Mouse (Mus musculus) spleen, postnatal 4 days (tissue): ENCODE results near the gene Vps13d.

Experiments
- DNase-seq, 2 experiments: peaks; one replicate each; pipeline ENCODE4 v3.0.0; 2022; ENCODE audit warnings: low spot score in 2 of 2

The Vps13d gene

DNA sequence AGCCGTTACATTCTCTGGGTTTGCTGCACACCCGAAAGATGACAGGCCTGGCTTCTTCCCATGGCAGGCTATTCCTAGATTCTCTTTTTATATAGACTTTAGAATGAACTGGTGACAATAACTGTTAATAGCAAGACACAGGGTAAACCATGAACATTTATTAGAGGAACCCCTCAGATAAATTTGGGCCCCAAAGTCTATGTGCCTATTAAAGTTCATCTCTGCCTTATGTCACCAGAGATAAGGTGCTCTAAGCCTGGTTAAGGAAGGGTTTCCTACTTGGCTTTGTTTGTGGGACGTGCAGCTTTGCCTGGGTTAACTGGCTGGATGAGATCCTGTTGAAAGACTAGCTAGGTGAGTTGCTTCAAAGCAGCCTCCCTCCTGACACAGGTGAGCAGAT lies 159.4 kb downstream of the Vps13d start:
- DNase-seq = no peak

DNA sequence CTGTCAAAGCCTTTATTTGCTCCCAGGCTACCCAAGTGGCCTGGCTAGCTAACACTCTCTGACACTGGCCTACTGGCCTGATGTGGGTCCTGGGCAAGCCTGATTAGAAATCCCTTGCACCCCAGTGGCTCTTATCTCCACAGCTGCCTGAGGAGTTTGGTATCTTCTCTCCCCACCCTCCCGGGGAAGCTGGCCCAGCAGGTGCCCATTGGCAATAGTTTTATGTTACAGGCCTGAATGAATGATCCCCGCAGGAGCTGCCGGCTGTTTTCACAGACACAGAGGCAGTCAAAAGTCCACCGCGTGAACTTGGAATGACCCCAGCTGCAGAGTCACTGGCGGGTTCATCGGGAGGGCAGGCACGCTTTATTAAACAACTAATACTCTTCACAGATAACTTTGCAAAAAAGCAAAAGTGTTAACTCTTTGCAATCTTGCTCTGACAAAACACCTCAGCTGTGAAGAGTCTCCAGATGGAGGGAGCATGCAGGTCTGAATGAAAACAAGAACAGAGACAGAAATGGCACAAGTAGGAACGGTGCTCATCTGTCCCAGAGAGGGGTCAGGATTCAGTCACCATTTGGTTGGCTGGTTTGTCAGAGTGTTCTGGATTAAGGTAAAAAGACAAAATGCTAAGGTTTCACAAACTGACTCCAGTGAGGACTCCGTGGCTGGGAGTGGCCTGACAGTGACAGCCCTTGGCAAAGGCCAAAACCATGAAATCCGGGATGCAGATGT lies 160.1 kb downstream of the Vps13d start:
- DNase-seq = peak; percentile 77 to 79

DNA sequence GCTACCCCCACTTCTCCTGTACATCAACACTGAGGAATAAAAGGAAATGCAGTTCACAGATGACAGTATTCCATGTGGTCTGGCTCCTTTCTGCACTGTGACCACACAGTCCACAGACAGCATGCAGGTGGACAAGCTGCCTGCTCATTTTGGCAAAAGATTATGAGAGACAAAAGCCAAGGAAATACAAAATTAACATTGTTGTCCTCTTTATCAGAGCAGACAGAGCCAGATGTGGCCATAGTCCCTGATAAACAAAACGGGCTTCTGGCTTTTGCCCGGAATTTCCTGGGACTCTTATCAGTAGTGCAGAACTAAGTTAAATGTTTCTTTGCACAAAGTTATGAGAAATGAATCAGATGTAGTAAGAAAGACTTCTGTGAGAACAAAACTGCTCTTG lies 161.4 kb downstream of the Vps13d start:
- DNase-seq = no peak

- no peak for DNase-seq
Measured at GRCm38 (mm10) chr4:145032637-145033036, 162.2 kb downstream of the Vps13d start.

GRCm38 (mm10) chr4:145031510-145031909 lies 163.3 kb downstream of the Vps13d start:
- DNase-seq = no peak

GRCm38 (mm10) chr4:145026449-145026851 lies 168.4 kb downstream of the Vps13d start:
- DNase-seq = no peak

DNA sequence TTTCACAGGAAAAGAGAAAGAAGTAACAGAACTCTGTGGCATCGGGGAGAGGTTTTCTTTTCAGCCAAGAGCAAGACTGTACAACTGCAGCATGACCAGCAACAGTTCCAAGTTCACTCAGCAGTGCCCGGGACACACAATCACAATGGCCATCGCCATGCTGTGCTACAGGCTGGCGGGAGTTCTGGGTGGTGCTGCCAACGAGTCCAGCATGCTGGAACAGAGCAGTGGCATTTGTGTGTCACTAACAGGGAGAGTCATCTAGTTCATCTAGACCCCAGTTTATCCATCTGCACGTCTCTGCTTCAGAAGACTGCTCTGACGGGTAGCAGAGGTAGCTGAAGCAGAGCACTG lies 169.4 kb downstream of the Vps13d start:
- DNase-seq = no peak

DNA sequence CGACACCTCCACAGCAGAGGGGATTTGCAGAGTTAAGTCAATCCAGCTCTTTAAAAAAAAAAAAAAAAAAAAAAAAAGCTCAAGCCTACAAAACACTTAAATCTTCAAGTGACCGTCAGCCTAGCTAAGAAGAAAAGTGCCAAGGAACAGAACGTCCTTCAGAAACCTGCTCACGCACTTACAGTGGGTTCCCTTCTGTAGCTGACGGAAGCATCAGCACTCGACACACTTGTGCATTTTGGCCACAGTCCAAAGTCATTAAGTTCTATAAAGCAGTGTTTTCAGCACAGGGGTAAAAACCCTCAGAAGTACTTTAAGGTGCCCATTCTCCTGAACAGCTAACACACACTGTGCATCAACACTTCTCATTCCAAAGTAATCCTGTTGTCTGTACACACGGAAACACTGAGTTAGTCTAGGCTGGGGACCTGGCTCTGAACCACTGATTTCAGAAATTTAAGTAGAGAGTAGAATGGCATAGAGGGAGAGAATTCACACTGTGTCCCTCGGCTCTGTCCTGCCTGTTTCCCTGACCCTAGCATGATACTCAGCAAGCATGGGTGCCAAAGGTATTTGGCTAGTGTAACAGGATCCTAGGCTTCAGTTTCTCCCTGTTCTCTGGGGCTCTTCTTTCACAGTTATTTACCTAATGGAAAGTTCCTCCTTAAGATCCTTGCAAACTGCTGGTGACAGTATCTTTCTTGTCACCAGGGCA lies 170.0 kb downstream of the Vps13d start:
- no peak for DNase-seq

DNA sequence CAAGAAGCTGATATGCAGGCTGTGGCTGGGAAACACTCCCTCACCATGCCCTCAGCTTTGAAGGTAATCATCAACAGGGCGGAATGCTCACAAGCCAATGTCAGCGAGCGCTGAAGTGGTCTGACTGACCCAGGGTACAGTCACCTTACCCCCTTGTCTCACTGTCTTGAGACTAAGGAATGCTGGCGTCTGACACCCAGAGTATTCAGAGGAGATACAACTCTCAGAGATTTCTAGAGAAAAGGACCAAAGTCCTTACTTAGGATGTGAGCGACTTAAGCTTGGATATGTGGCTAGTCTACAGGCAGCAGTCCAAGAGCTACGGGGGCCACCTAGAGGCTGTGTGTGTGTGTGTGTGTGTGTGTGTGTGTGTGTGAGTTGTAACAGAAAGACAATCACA lies 170.9 kb downstream of the Vps13d start:
- no peak for DNase-seq

- DNase-seq = no peak
Measured at GRCm38 (mm10) chr4:145022815-145023214, 172.0 kb downstream of the Vps13d start.

- no peak for DNase-seq
Measured at GRCm38 (mm10) chr4:145022211-145022610, 172.6 kb downstream of the Vps13d start.

DNA sequence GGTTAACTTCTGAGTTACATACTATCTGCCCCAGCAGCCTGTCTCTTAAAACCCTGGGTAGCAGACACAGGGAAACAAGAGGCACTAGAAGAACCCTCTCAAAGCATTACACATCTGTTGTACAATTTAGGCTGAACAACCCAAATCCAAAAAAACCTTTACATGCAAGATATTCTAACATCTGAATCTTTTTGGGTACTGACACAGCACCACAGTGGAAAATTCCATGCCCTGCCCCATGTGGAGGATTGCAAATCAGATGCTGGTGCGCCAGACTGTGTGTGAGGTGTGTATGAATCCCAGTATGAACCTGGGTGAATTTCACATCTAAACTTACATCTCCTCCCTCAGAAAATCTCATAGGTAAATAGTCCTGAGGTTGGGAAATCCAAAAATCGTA lies 174.4 kb downstream of the Vps13d start:
- no peak for DNase-seq

GRCm38 (mm10) chr4:145019121-145019714 lies 175.6 kb downstream of the Vps13d start:
- no peak for DNase-seq

DNA sequence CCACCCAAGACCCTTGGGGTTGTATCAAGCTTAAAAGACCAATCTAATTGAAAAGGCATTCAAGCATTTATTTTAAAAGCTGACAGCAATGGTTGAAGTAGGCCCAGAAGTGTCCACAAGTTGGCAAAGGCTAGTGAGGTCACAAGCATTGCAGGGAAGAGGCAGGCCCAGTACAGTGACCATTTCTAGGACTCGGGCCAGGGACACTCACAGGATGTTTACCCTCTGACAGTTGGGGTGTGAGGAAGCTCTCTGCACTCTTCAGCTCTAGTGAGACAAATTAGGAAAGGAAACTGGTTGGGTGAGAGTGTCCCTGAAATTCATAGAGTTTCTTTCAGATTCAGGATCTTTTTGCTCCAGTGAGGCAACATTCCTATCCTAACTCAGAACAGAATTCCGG lies 177.1 kb downstream of the Vps13d start:
- DNase-seq = no peak

DNA sequence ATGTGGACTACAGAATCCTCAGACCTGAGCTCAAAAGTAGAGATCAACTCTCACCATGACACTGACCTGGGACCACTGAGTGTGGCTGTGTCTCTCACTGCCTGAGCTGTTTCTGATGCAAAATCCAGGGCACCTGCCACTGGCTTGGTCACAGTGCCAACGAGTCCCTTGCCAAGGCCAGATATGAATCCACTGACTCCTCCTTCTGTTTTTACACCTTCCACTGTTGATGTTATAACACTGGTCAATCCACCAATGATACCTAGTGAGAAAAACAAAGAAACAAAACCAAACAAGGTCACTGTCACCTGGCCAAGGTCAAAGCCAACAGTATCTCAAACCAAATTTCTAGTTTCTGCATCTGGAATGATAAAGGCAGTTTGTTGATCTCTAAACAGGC lies 178.1 kb downstream of the Vps13d start:
- DNase-seq = no peak

DNA sequence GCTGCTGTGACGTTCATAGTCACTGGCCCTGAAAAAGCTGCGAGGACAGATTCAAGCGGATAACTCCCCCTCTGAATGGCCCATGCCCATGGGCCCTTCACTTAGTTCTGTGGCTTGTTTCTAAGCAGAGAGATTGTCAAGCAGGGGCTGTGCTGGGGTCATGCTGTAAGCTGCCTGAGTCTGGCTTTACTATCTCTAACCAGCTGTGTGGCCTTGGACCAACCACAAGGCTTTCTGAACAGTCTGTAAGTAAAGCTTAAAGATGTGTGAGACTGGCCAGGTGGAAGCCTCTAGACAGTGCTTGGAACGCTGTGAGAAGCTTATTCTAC lies 180.2 kb downstream of the Vps13d start:
- DNase-seq = no peak

- DNase-seq = no peak
Measured at GRCm38 (mm10) chr4:145013760-145014631, 180.8 kb downstream of the Vps13d start.

DNA sequence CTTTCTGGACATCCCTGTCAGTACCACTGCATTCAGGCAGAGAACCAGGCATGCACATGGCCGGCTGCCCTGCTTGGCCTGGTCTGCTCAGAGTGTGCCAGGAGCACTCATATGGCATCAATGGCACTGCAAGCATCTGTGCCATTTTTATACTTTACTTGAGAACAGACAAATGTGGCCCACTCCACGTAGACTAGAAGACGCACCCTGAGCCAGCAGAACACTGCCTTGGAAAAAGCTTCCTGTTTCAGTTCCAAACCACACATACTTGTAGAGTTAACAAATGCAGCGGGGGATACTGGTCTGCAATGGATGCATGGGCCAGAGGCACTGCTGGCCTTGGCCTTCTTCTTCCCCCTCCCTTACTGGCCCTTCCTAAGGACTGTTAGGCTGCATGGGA lies 181.6 kb downstream of the Vps13d start:
- DNase-seq = no peak

- no peak for DNase-seq
Measured at GRCm38 (mm10) chr4:145011156-145011555, 183.6 kb downstream of the Vps13d start.

- DNase-seq = no peak
Measured at GRCm38 (mm10) chr4:145009934-145010333, 184.9 kb downstream of the Vps13d start.

DNA sequence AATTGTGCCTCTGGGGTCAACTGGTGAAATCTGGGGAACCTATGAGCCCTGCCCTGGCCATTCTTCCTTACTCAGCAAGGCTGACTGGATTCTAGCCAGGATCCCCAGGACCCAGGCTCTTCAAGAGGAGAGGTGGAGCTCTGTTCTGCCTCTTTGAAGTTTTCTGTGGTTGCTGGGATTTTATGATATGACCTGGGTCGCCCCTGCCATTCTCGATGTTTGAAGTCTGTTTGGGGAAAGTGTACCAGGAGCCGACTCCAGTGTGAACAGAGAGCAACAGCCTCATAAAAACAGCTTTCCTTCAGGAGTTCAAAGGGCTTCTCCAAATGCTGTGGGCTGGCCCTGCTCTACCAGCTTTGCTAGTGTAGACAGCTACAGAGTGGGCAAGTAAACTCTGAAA lies 185.4 kb downstream of the Vps13d start:
- DNase-seq = no peak

DNA sequence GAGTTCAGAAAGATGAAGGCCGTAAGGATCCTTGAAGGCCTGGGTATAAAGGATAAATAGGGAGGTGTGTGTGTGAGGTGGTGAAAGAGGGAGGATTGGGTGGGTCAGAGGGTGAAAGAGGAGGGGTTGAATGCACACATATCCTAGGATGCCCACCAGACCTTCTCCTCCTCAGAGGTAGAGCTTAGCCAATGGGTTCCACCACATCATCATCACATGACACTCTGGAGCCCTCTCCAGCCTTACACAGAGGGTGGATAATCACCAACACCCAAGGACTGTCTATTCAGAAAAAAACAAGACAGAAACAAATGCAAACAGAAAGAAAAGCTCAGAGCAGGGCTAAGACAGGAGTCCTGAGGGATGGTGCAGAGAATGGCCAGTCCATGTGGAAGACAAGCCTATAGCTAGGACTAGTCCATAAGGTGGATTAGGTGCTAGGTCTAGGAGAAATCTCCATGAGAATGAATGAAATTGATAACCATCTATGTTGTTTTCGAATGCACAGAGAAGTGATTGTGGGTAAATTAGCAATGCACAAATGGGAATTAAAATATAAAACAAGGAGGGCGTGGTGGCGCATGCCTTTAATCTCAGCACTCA lies 188.8 kb downstream of the Vps13d start:
- no peak for DNase-seq
